Mouse (Mus musculus) CD4-positive, CD25-positive, alpha-beta regulatory T cell (primary cell): ENCODE results near the gene Fer. TPM values are rescaled to one million over a fixed set of nuclear protein-coding genes. Genes with fewer than 3 reads are reported as not detected.

ENCODE experiments used
- polyA plus RNA-seq: library from polyadenylated mRNA; unstranded; fragments of 100-300 nt; shearing (Covaris generic); gene quantifications from one replicate; pipeline ENCODE4 v1.2.1, GENCODE M21; 2017

Gene Fer
- 0.37 TPM for polyA plus RNA-seq

GRCm38 (mm10) chr17:63863012-63863630 is at the start of gene Fer:
Fer (plus strand) TSS chr17:63863062.

GRCm38 (mm10) chr17:63863647-63864149 is 836 bp downstream of the Fer start, which contains the start of gene A930002H24Rik:
A930002H24Rik (minus strand) TSS chr17:63863791.

Other genes with a start within 250 kb of the Fer start
- gene A930002H24Rik, start 729 bp downstream of the Fer start, polyA plus RNA-seq, result not detected